Mouse (Mus musculus): ENCODE results near the gene Myo10.
"Not testable (repeated sequence)": the region's sequence is repeated elsewhere in the genome, so short reads cannot be mapped to it uniquely, and the experiment has no call there.

Myo10 gene

GRCm38 (mm10) chr15:25692254-25692950 lies 70.1 kb downstream of the Myo10 start:
- no peak for DNase-seq (ENCODE audit: low spot score in 2 of 2)

- no peak for DNase-seq (ENCODE audit: low spot score in 2 of 2)
These were observed 71.4 kb downstream of the Myo10 start for GRCm38 (mm10) chr15:25693708-25694107.

- DNase-seq (ENCODE audit: low spot score in 2 of 2): no peak
These were observed 72.4 kb downstream of the Myo10 start for GRCm38 (mm10) chr15:25694749-25695148.

- DNase-seq (ENCODE audit: low spot score in 2 of 2): no peak
These were observed 72.9 kb downstream of the Myo10 start for GRCm38 (mm10) chr15:25695253-25695652.

- no peak for DNase-seq (ENCODE audit: low spot score in 2 of 2)
These were observed 73.6 kb downstream of the Myo10 start for GRCm38 (mm10) chr15:25695883-25696282.

GRCm38 (mm10) chr15:25696660-25697059 lies 74.3 kb downstream of the Myo10 start:
- no peak for DNase-seq (ENCODE audit: low spot score in 2 of 2)

GRCm38 (mm10) chr15:25699032-25699557 lies 76.8 kb downstream of the Myo10 start:
- no peak for DNase-seq (ENCODE audit: low spot score in 2 of 2)

- DNase-seq (ENCODE audit: low spot score in 2 of 2): no peak
These were observed 80.3 kb downstream of the Myo10 start for GRCm38 (mm10) chr15:25702602-25703001.

GRCm38 (mm10) chr15:25704809-25705585 lies 82.7 kb downstream of the Myo10 start:
- DNase-seq (ENCODE audit: low spot score in 2 of 2): no peak

- DNase-seq (ENCODE audit: low spot score in 2 of 2): no peak
These were observed 84.7 kb downstream of the Myo10 start for GRCm38 (mm10) chr15:25706874-25707554.

- no peak for DNase-seq (ENCODE audit: low spot score in 2 of 2)
These were observed 85.6 kb downstream of the Myo10 start for GRCm38 (mm10) chr15:25707891-25708290.

GRCm38 (mm10) chr15:25710876-25711275 lies 88.6 kb downstream of the Myo10 start:
- no peak for DNase-seq (ENCODE audit: low spot score in 2 of 2)

GRCm38 (mm10) chr15:25712877-25713276 lies 90.6 kb downstream of the Myo10 start:
- DNase-seq (ENCODE audit: low spot score in 2 of 2): no peak

GRCm38 (mm10) chr15:25713587-25714361 lies 91.4 kb downstream of the Myo10 start:
- DNase-seq (ENCODE audit: low spot score in 2 of 2): peak; percentile 27 to 66

- DNase-seq (ENCODE audit: low spot score in 2 of 2): no peak
These were observed 93.1 kb downstream of the Myo10 start for GRCm38 (mm10) chr15:25715218-25715995.

- no peak for DNase-seq (ENCODE audit: low spot score in 2 of 2)
These were observed 93.7 kb downstream of the Myo10 start for GRCm38 (mm10) chr15:25715996-25716395.

GRCm38 (mm10) chr15:25717006-25717405 lies 94.7 kb downstream of the Myo10 start:
- DNase-seq (ENCODE audit: low spot score in 2 of 2): peak; percentile 28 to 87

- not testable (repeated sequence) for DNase-seq (ENCODE audit: low spot score in 2 of 2)
These were observed 95.8 kb downstream of the Myo10 start for GRCm38 (mm10) chr15:25718104-25718503.

- DNase-seq (ENCODE audit: low spot score in 2 of 2): no peak
These were observed 96.9 kb downstream of the Myo10 start for GRCm38 (mm10) chr15:25719270-25719669.

- no peak for DNase-seq (ENCODE audit: low spot score in 2 of 2)
These were observed 97.9 kb downstream of the Myo10 start for GRCm38 (mm10) chr15:25720263-25720662.
